Mouse (Mus musculus) spleen, adult 2 months (tissue): Measurements from ENCODE around the gene Npb.

Source experiments
- CTCF ChIP-seq: fragments of 200-500 bp; IDR thresholded peaks from 2 replicates; pipeline ENCODE4 v1.5.1; 2011; ENCODE audit warnings: mild to moderate bottlenecking, inconsistent platforms; ENCODE audit not compliant: insufficient read depth, insufficient read length, insufficient replicate concordance; ENCODE audit errors: extremely low read depth
- POLR2A ChIP-seq: fragments of 200-500 bp; IDR thresholded peaks from 2 replicates; pipeline ENCODE4 v1.6.1; 2011; ENCODE audit warnings: low read depth, low read length, inconsistent platforms

- peak; percentile 95 for TF ChIP-seq POLR2A
- peak; percentile 26; the same call in 1 of the 2 replicates for TF ChIP-seq CTCF
These were observed 26.6 kb upstream of the Npb start, which contains the start of gene Arhgdia for GRCm38 (mm10) chr11:120581490-120582267.
